Comparison of ENCODE assay signal across 9 mouse cellular contexts in genomic region chr13:75992169-75993028, GRCm38 (mm10). TPM values are rescaled to one million over a fixed set of nuclear protein-coding genes. Genes with fewer than 3 reads are reported as not detected.
A peak's percentile ranks its signal among the peaks of the same experiment; 100 is the strongest.
DNase-seq lines count a peak whose midpoint lies in the region.
"Had no signal": no experiment of that assay in that cellular context is flagged by ENCODE, and none has a peak within 500 bp of the region (broad histone marks: within the 10 kb centered on the region; RNA-seq: fewer than 3 reads in every experiment).

No protein-coding gene starts in this region.

- H3K36me3 ChIP-seq in limb, embryonic 10.5 days, result 0 out of 2 replicates have a peak, but pooled peaks cover 3% of the 10 kb centered on the region
- H3K36me3 ChIP-seq: embryonic facial prominence, embryonic 12.5 days had no signal

- H3K4me1 ChIP-seq in limb, embryonic 10.5 days, result peaks cover 12% of the 10 kb centered on the region; the same call in 1 of the 2 replicates
- H3K4me1 ChIP-seq: embryonic facial prominence, embryonic 12.5 days had no signal

- H3K27me3 ChIP-seq in limb, embryonic 10.5 days (ENCODE audit: low read depth, poor library complexity, severe bottlenecking), result no peaks in the 10 kb centered on the region
- H3K27me3 ChIP-seq: embryonic facial prominence, embryonic 12.5 days had no signal

- WGBS in limb, embryonic 10.5 days, result 42% methylated on average over 9 of the region's 9 CpGs

- H3K4me3 ChIP-seq in limb, embryonic 10.5 days, result no peak overlapping the region
- H3K4me3 ChIP-seq: embryonic facial prominence, embryonic 12.5 days had no signal

- H3K9me3 ChIP-seq in limb, embryonic 10.5 days (replicated peaks), result no peaks in the 10 kb centered on the region
- H3K9me3 ChIP-seq: embryonic facial prominence, embryonic 12.5 days had no signal

- H3K27ac ChIP-seq in limb, embryonic 10.5 days, result peak overlapping the region; percentile 72; the same call in 1 of the 2 replicates
- H3K27ac ChIP-seq: embryonic facial prominence, embryonic 12.5 days had no signal

- peak; percentile 32 for DNase-seq in adrenal gland, postnatal 10 days
- no peak for DNase-seq in adrenal gland, postnatal 4 days (ENCODE audit: low spot score in 2 of 2)
- DNase-seq in B cell, adult 2 months, result peak; percentile 18 to 26
- DNase-seq in gonadal fat pad, adult 2 months (ENCODE audit: low read depth), result peak; percentile 22
- DNase-seq in limb, embryonic 10.5 days (ENCODE audit: low spot score), result no peak
- DNase-seq in retina, postnatal 1 day, result peak; percentile 82
- DNase-seq in right cerebral cortex, postnatal 25 days, result no peak
- no peak for DNase-seq in spleen, adult 12 weeks (ENCODE audit: low spot score)

RNA-seq across cellular contexts. Expression of gene Spata9, which starts 25.4 kb away (rescaled TPM):
- not detected for total RNA-seq in adrenal gland, postnatal 10 days (2021)
- under 1 TPM in 1 of 2 experiments, not detected in 1; 0.48 TPM for total RNA-seq in adrenal gland, postnatal 4 days (2021)
- polyA plus RNA-seq in gonadal fat pad, adult 2 months (2012; rRNA removed), result 0.45 and 0.60 TPM in 2 replicates
- 0.23 and 0.38 TPM in 2 replicates for polyA plus RNA-seq in limb, embryonic 10.5 days (2016; fragmentation: Nextera tagmentation; extraction: Ambion mirVana)

RNA-seq across cellular contexts. Expression of gene Rfesd, which starts 26.1 kb away (rescaled TPM):
- total RNA-seq in adrenal gland, postnatal 10 days (2021), result 10 to 100 TPM; 14.1 to 20.5 TPM
- 10 to 100 TPM; 19.4 to 20.7 TPM for total RNA-seq in adrenal gland, postnatal 4 days (2021)
- 9.7 and 11.3 TPM in 2 replicates for polyA plus RNA-seq in gonadal fat pad, adult 2 months (2012; rRNA removed)
- 24.5 and 25.7 TPM in 2 replicates for polyA plus RNA-seq in limb, embryonic 10.5 days (2016; fragmentation: Nextera tagmentation; extraction: Ambion mirVana)

RNA-seq across cellular contexts. Expression of gene Rhobtb3, which starts 48.7 kb away (rescaled TPM):
- total RNA-seq in adrenal gland, postnatal 10 days (2021), result 10 to 100 TPM; 12.3 to 15.9 TPM
- total RNA-seq in adrenal gland, postnatal 4 days (2021), result 10 to 100 TPM; 22.1 to 24.1 TPM
- 10.8 and 12.5 TPM in 2 replicates for polyA plus RNA-seq in gonadal fat pad, adult 2 months (2012; rRNA removed)
- polyA plus RNA-seq in limb, embryonic 10.5 days (2016; fragmentation: Nextera tagmentation; extraction: Ambion mirVana), result 60.3 and 66.4 TPM in 2 replicates

Comparison
In these comparisons a context has a peak if more than half of its experiments do, and no peak if none do; other contexts are left out.
1. DNase-seq: peak in adrenal gland, postnatal 10 days (single experiment), B cell, adult 2 months (2 of 2), gonadal fat pad, adult 2 months (single experiment) and retina, postnatal 1 day (single experiment); none in adrenal gland, postnatal 4 days (0 of 2), limb, embryonic 10.5 days (single experiment), right cerebral cortex, postnatal 25 days (single experiment) and spleen, adult 12 weeks (single experiment).